Mouse (Mus musculus): ENCODE measurements around the gene Pcdh7.

- TF ChIP-seq CTCF (IDR thresholded peaks at IDR 0.05; ENCODE audit: borderline replicate concordance, control insufficient read depth, extremely low read depth, insufficient read depth, low read length, poor library complexity) (no peak), POLR2A (IDR thresholded peaks at IDR 0.05; ENCODE audit: control insufficient read depth, extremely low read depth, insufficient read depth, low read length, poor library complexity) (no peak)
Measured at GRCm38 (mm10) chr5:57866097-57866496, 148.3 kb downstream of the Pcdh7 start.
